ENCODE assay signal across 29 mouse cellular contexts in the genomic region with DNA sequence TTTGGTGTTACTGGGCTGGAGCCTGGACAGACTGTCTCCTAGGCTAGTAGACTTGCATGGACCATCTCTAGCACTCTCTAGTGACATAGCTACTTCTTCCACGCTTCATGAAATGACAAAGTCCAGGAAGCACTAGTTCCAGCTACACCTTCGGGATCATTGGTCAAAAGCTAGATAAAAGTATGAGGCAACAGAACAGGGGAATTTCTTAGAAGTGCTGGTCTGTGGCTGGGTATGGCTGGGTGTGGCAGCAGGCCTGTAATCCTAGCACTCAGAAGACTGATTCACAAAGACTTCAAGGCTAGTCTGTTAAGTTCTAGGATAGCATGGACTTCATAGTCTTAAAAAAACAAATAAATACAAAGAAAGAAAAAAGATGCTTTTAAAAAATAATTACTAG. TPM values are rescaled to one million over a fixed set of nuclear protein-coding genes. Genes with fewer than 3 reads are reported as not detected.
DNase-seq lines count a peak whose midpoint lies in the region; ATAC-seq and TF ChIP-seq lines count a peak whose summit lies in the region.
"Had no signal": no experiment of that assay in that cellular context is flagged by ENCODE, and none has a peak within 500 bp of the region (broad histone marks: within the 10 kb centered on the region; RNA-seq: fewer than 3 reads in every experiment).

No protein-coding gene starts in this region.

- TF ChIP-seq CTCF in liver, adult 2 months (IDR thresholded peaks at IDR 0.05; ENCODE audit: low read depth, low read length), result no peak
- no peak for TF ChIP-seq CTCF in stomach, postnatal 0 days (IDR thresholded peaks at IDR 0.05; ENCODE audit: low read depth)

- peaks cover 11% of the 10 kb centered on the region for H3K4me1 ChIP-seq in liver, adult 2 months (ENCODE audit: control insufficient read depth, insufficient read depth, low read length)
- peaks cover 16% of the 10 kb centered on the region for H3K4me1 ChIP-seq in liver, embryonic 11.5 days (replicated peaks; ENCODE audit: control insufficient read depth, insufficient read depth, low read length)
- peaks cover 53% of the 10 kb centered on the region for H3K4me1 ChIP-seq in liver, embryonic 12.5 days
- H3K4me1 ChIP-seq in stomach, postnatal 0 days (replicated peaks; ENCODE audit: control insufficient read depth, insufficient read depth), result 0 out of 2 replicates have a peak, but pooled peaks cover 2% of the 10 kb centered on the region

- H3K79me2 ChIP-seq in liver, adult 2 months (ENCODE audit: control insufficient read depth, insufficient read depth, low read length), result peaks cover 5% of the 10 kb centered on the region; the same call in 1 of the 2 replicates

- H3K9me3 ChIP-seq in liver, embryonic 11.5 days (ENCODE audit: control insufficient read depth, low read length), result no peaks in the 10 kb centered on the region
- H3K9me3 ChIP-seq in liver, embryonic 12.5 days (replicated peaks), result no peaks in the 10 kb centered on the region
- H3K9me3 ChIP-seq in stomach, postnatal 0 days (ENCODE audit: control insufficient read depth, low read length), result no peaks in the 10 kb centered on the region
- H3K9me3 ChIP-seq: embryonic facial prominence, embryonic 13.5 days; forebrain, embryonic 10.5 days; heart, embryonic 13.5 days; hindbrain, embryonic 15.5 days; limb, embryonic 13.5 days had no signal

- ATAC-seq in liver, embryonic 11.5 days (replicated peaks; ENCODE audit: low FRiP score), result no peak
- ATAC-seq in liver, embryonic 12.5 days, result no peak
- ATAC-seq in stomach, postnatal 0 days (ENCODE audit: low FRiP score, low TSS enrichment), result peak; percentile 70
- ATAC-seq: activated CD4-positive, CD25-positive, alpha-beta regulatory T cell, adult 4 months; forebrain, embryonic 16.5 days; inflammation-experienced regulatory T-cells, adult 6 months had no signal

- no peak overlapping the region for H3K9ac ChIP-seq in liver, adult 2 months (ENCODE audit: low read depth, low read length)
- no peak overlapping the region for H3K9ac ChIP-seq in liver, embryonic 11.5 days (ENCODE audit: low read depth, low read length)
- H3K9ac ChIP-seq in liver, embryonic 12.5 days, result no peak overlapping the region
- no peak overlapping the region for H3K9ac ChIP-seq in stomach, postnatal 0 days (ENCODE audit: low read length)
- H3K9ac ChIP-seq: embryonic facial prominence, embryonic 13.5 days; heart, embryonic 13.5 days; hindbrain, embryonic 15.5 days; limb, embryonic 13.5 days had no signal

- no peak for TF ChIP-seq EP300 in stomach, postnatal 0 days (optimal IDR thresholded peaks at IDR 0.05)

- H3K27ac ChIP-seq in liver, adult 2 months (replicated peaks; ENCODE audit: insufficient read depth, low read depth, low read length), result no peak overlapping the region; the same call in 1 of the 2 replicates
- no peak overlapping the region for H3K27ac ChIP-seq in liver, embryonic 11.5 days (ENCODE audit: low read depth, low read length)
- H3K27ac ChIP-seq in liver, embryonic 12.5 days, result no peak overlapping the region
- no peak overlapping the region for H3K27ac ChIP-seq in stomach, postnatal 0 days (replicated peaks)
- H3K27ac ChIP-seq: embryonic facial prominence, embryonic 13.5 days; forebrain, embryonic 10.5 days; gastrocnemius, adult 2 months; heart, adult 2 months; heart, embryonic 13.5 days; hindbrain, embryonic 15.5 days; limb, embryonic 13.5 days; macrophage had no signal

- no peak overlapping the region for H3K4me2 ChIP-seq in liver, embryonic 11.5 days
- peak overlapping the region; percentile 26 for H3K4me2 ChIP-seq in liver, embryonic 12.5 days
- no peak overlapping the region for H3K4me2 ChIP-seq in stomach, postnatal 0 days (replicated peaks; ENCODE audit: low read depth)
- H3K4me2 ChIP-seq: embryonic facial prominence, embryonic 13.5 days; heart, embryonic 13.5 days; hindbrain, embryonic 15.5 days; limb, embryonic 13.5 days had no signal

- no peaks in the 10 kb centered on the region for H3K27me3 ChIP-seq in liver, adult 2 months (ENCODE audit: control insufficient read depth, insufficient read depth, low read length)
- H3K27me3 ChIP-seq in liver, embryonic 11.5 days (replicated peaks; ENCODE audit: control insufficient read depth, insufficient read depth, low read length), result no peaks in the 10 kb centered on the region
- H3K27me3 ChIP-seq in liver, embryonic 12.5 days (replicated peaks), result no peaks in the 10 kb centered on the region
- H3K27me3 ChIP-seq in stomach, postnatal 0 days (ENCODE audit: control insufficient read depth, insufficient read depth, low read length), result no peaks in the 10 kb centered on the region
- H3K27me3 ChIP-seq: embryonic facial prominence, embryonic 13.5 days; heart, embryonic 13.5 days; hindbrain, embryonic 15.5 days; limb, embryonic 13.5 days had no signal

- TF ChIP-seq POLR2A in liver, adult 2 months (IDR thresholded peaks at IDR 0.05; ENCODE audit: extremely low read depth, insufficient read depth, low read length), result no peak

- no peak overlapping the region for H3K4me3 ChIP-seq in liver, adult 2 months (ENCODE audit: insufficient read depth, low read depth, low read length)
- H3K4me3 ChIP-seq in liver, embryonic 11.5 days (ENCODE audit: low read depth, low read length), result no peak overlapping the region
- no peak overlapping the region for H3K4me3 ChIP-seq in liver, embryonic 12.5 days
- no peak overlapping the region for H3K4me3 ChIP-seq in stomach, postnatal 0 days (ENCODE audit: low read depth, low read length)
- H3K4me3 ChIP-seq: embryonic facial prominence, embryonic 13.5 days; forebrain, embryonic 10.5 days; gastrocnemius, adult 2 months; heart, adult 2 months; heart, embryonic 13.5 days; hindbrain, embryonic 15.5 days; limb, embryonic 13.5 days had no signal

- peak; percentile 47 for DNase-seq in liver, adult 2 months (ENCODE audit: extremely low read depth, low read depth, low spot score)
- DNase-seq in liver, embryonic 11.5 days (ENCODE audit: low spot score), result no peak
- DNase-seq in c-Kit-positive CD71-positive TER-119-positive erythroid progenitor cells, embryonic 14.5 days (ENCODE audit: low spot score), result peak; percentile 48
- DNase-seq in stomach, postnatal 0 days (ENCODE audit: low spot score), result peak; percentile 58
- no peak for DNase-seq in ovary, adult 18-20 months (ENCODE audit: low spot score)
- no peak for DNase-seq in kidney, postnatal 10 days
- no peak for DNase-seq in adrenal gland, adult 8-10 months
- DNase-seq: adrenal gland, adult 2 months; cerebellum, adult 11-12 months; cerebellum, adult 9-11 months; gastrocnemius, adult 2 months; heart, adult 2 months; heart, postnatal 10 days; kidney, postnatal 25 days; lung, adult 2 months; lung, postnatal 10 days; midbrain, embryonic 14.5 days; right cerebral cortex, adult 18-20 months; thymus, postnatal 25 days had no signal

- WGBS in liver, adult 2 months, result 19% methylated on average over 2 of the region's 2 CpGs
- 51% methylated on average over 2 of the region's 2 CpGs for WGBS in liver, embryonic 11.5 days
- 22% methylated on average over 2 of the region's 2 CpGs for WGBS in liver, embryonic 12.5 days (ENCODE audit: insufficient replicate concordance)
- WGBS in stomach, postnatal 0 days, result 56% methylated on average over 2 of the region's 2 CpGs

- H3K36me3 ChIP-seq in liver, adult 2 months (ENCODE audit: control insufficient read depth, insufficient read depth, low read length), result no peaks in the 10 kb centered on the region
- H3K36me3 ChIP-seq in liver, embryonic 11.5 days (ENCODE audit: control insufficient read depth, insufficient read depth, low read length), result no peaks in the 10 kb centered on the region
- 0 out of 2 replicates have a peak, but pooled peaks cover 2% of the 10 kb centered on the region for H3K36me3 ChIP-seq in liver, embryonic 12.5 days
- H3K36me3 ChIP-seq in stomach, postnatal 0 days (ENCODE audit: control insufficient read depth, insufficient read depth, low read length), result no peaks in the 10 kb centered on the region
- H3K36me3 ChIP-seq: hindbrain, embryonic 15.5 days had no signal

RNA-seq across cellular contexts. Expression of a gene that starts 4.2 kb away (rescaled TPM):
- 3.0 and 4.0 TPM in 2 replicates for total RNA-seq in liver, adult 2 months (2014; rRNA removed)
- polyA plus RNA-seq in liver, adult 2 months (2012; rRNA removed), result 3.8 and 5.8 TPM in 2 replicates
- polyA plus RNA-seq in liver, embryonic 11.5 days (2014; fragmentation: Nextera tagmentation; extraction: Ambion mirVana), result 30.4 and 31.3 TPM in 2 replicates
- 19.4 and 19.5 TPM in 2 replicates for polyA plus RNA-seq in liver, embryonic 12.5 days (2016; fragmentation: Nextera tagmentation; extraction: Ambion mirVana)
- polyA plus RNA-seq in stomach, postnatal 0 days (2015; fragmentation: Nextera tagmentation; extraction: Ambion mirVana), result 23.6 and 24.0 TPM in 2 replicates
- 10 to 100 TPM in 3 of 4 experiments, 1 to 10 TPM in 1; 9.5 to 18.4 (median 15.5) TPM for total RNA-seq in adrenal gland, adult 8-10 months (2022)

RNA-seq across cellular contexts. Expression of a gene that starts 4.2 kb away (rescaled TPM):
- 6.5 and 8.2 TPM in 2 replicates for total RNA-seq in liver, adult 2 months (2014; rRNA removed)
- polyA plus RNA-seq in liver, adult 2 months (2012; rRNA removed), result 4.2 and 4.3 TPM in 2 replicates
- 34.6 and 36.3 TPM in 2 replicates for polyA plus RNA-seq in liver, embryonic 11.5 days (2014; fragmentation: Nextera tagmentation; extraction: Ambion mirVana)
- 20.7 and 21.0 TPM in 2 replicates for polyA plus RNA-seq in liver, embryonic 12.5 days (2016; fragmentation: Nextera tagmentation; extraction: Ambion mirVana)
- polyA plus RNA-seq in stomach, postnatal 0 days (2015; fragmentation: Nextera tagmentation; extraction: Ambion mirVana), result 15.1 and 16.0 TPM in 2 replicates
- total RNA-seq in adrenal gland, adult 8-10 months (2022), result 10 to 100 TPM; 20.4 to 26.9 (median 22.4) TPM

RNA-seq across cellular contexts. Expression of a gene that starts 52.6 kb away (rescaled TPM):
- total RNA-seq in liver, adult 2 months (2014; rRNA removed), result 27.6 and 31.8 TPM in 2 replicates
- 21.6 and 28.9 TPM in 2 replicates for polyA plus RNA-seq in liver, adult 2 months (2012; rRNA removed)
- 55.4 and 57.2 TPM in 2 replicates for polyA plus RNA-seq in liver, embryonic 11.5 days (2014; fragmentation: Nextera tagmentation; extraction: Ambion mirVana)
- polyA plus RNA-seq in liver, embryonic 12.5 days (2016; fragmentation: Nextera tagmentation; extraction: Ambion mirVana), result 38.3 and 39.6 TPM in 2 replicates
- 28.9 and 29.9 TPM in 2 replicates for polyA plus RNA-seq in stomach, postnatal 0 days (2015; fragmentation: Nextera tagmentation; extraction: Ambion mirVana)
- total RNA-seq in adrenal gland, adult 8-10 months (2022), result 10 to 100 TPM; 48.5 to 62.4 (median 56.3) TPM

Comparison
In these comparisons a context has a peak if more than half of its experiments do, and no peak if none do; other contexts are left out.
1. DNase-seq: peak in liver, adult 2 months (single experiment), c-Kit-positive CD71-positive TER-119-positive erythroid progenitor cells, embryonic 14.5 days (single experiment) and stomach, postnatal 0 days (single experiment); none in liver, embryonic 11.5 days (single experiment), ovary, adult 18-20 months (single experiment), kidney, postnatal 10 days (single experiment) and adrenal gland, adult 8-10 months (single experiment).